Mouse (Mus musculus) forebrain, embryonic 12.5 days (tissue): Measurements from ENCODE around the gene Cggbp1. TPM values are rescaled to one million over a fixed set of nuclear protein-coding genes. Genes with fewer than 3 reads are reported as not detected.
"Not testable (repeated sequence)": the region's sequence is repeated elsewhere in the genome, so short reads cannot be mapped to it uniquely, and the experiment has no call there.

Source experiments
- ATAC-seq: fragments of 200-750 bp; cut with Nextera tagmentation; 2 replicates; pipeline ENCODE4 v1.8.0; 2017; ENCODE audit warnings: moderate TSS enrichment; ENCODE audit not compliant: low FRiP score
- H3K27ac ChIP-seq: fragments of 300-500 bp; sonication (generic); 2 replicates; pipeline ENCODE4 v1.5.1; 2016; ENCODE audit warnings: mild to moderate bottlenecking
- H3K27me3 ChIP-seq: fragments of 300-500 bp; sonication (generic); 2 replicates; pipeline ENCODE4 v1.6.1; 2016; ENCODE audit warnings: mild to moderate bottlenecking
- H3K36me3 ChIP-seq: fragments of 300-500 bp; sonication (generic); replicated peaks from 2 replicates; pipeline ENCODE4 v1.6.1; 2016; ENCODE audit warnings: mild to moderate bottlenecking
- H3K4me1 ChIP-seq: fragments of 300-500 bp; sonication (generic); 2 replicates; pipeline ENCODE4 v1.6.1; 2016
- H3K4me2 ChIP-seq: fragments of 300-500 bp; sonication (generic); 2 replicates; pipeline ENCODE4 v1.6.1; 2016; ENCODE audit warnings: mild to moderate bottlenecking, moderate library complexity
- H3K4me3 ChIP-seq: fragments of 300-500 bp; sonication (generic); replicated peaks from 2 replicates; pipeline ENCODE4 v1.5.1; 2016; ENCODE audit warnings: mild to moderate bottlenecking
- H3K9ac ChIP-seq: fragments of 300-500 bp; sonication (generic); 2 replicates; pipeline ENCODE4 v1.6.1; 2016; ENCODE audit warnings: mild to moderate bottlenecking
- H3K9me3 ChIP-seq: fragments of 300-500 bp; sonication (generic); 2 replicates; pipeline ENCODE4 v1.6.1; 2016
- WGBS: fragments of 180-500 bp; shearing (Covaris S2); methylation state at CpG from one replicate; pipeline ENCODE4 v1.1.7; 2016; 5-methylcytosine and 5-hydroxymethylcytosine counted together
- polyA plus RNA-seq: library from polyadenylated mRNA; unstranded; fragments of >200 nt; fragmentation: Nextera tagmentation; extraction: Ambion mirVana; gene quantifications from 2 replicates; pipeline ENCODE4 v1.2.1, GENCODE M21; 2016

Cggbp1 gene
- polyA plus RNA-seq, 1 experiment from 2014 or later, result 118 TPM

- H3K9ac ChIP-seq, result peak overlapping the region; percentile 90
- H3K4me1 ChIP-seq, result peaks cover 22% of the 10 kb centered on the region
- H3K4me2 ChIP-seq, result peak overlapping the region; percentile 92
- H3K27me3 ChIP-seq, result no peaks in the 10 kb centered on the region
- 5% methylated on average over 16 of the region's 16 CpGs for WGBS
- no peaks in the 10 kb centered on the region for H3K9me3 ChIP-seq
- peak overlapping the region; percentile 93 for H3K4me3 ChIP-seq
- H3K36me3 ChIP-seq, result peaks cover 10% of the 10 kb centered on the region
- peak overlapping the region; percentile 93 for H3K27ac ChIP-seq
- ATAC-seq, result peak; percentile 1; the same call in 1 of the 2 replicates
Observed at GRCm38 (mm10) chr16:64850287-64851084, 1.3 kb upstream of the Cggbp1 start.

GRCm38 (mm10) chr16:64851085-64851562 is 672 bp upstream of the Cggbp1 start:
- Histone ChIP-seq H3K4me1 (peaks cover 22% of the 10 kb centered on the region), H3K9ac (peak overlapping the region; percentile 90), H3K27me3 (no peaks in the 10 kb centered on the region), H3K36me3 (peaks cover 16% of the 10 kb centered on the region), H3K9me3 (no peaks in the 10 kb centered on the region), H3K4me2 (peak overlapping the region; percentile 92), H3K4me3 (peak overlapping the region; percentile 93), H3K27ac (peak overlapping the region; percentile 93)
- ATAC-seq, result no peak
- under 1% methylated on average over 35 of the region's 45 CpGs for WGBS

- Histone ChIP-seq H3K4me3 (peak overlapping the region; percentile 93), H3K27me3 (no peaks in the 10 kb centered on the region), H3K4me1 (peaks cover 22% of the 10 kb centered on the region), H3K27ac (peak overlapping the region; percentile 97), H3K9ac (peak overlapping the region; percentile 90), H3K9me3 (no peaks in the 10 kb centered on the region), H3K4me2 (peak overlapping the region; percentile 72), H3K36me3 (peaks cover 25% of the 10 kb centered on the region)
- 1% methylated on average over 47 of the region's 53 CpGs for WGBS
- ATAC-seq, result peak; percentile 37
Observed at GRCm38 (mm10) chr16:64852441-64852871, 660 bp downstream of the Cggbp1 start.

- H3K27me3 ChIP-seq, result no peaks in the 10 kb centered on the region
- peaks cover 26% of the 10 kb centered on the region for H3K36me3 ChIP-seq
- peak overlapping the region; percentile 97 for H3K27ac ChIP-seq
- H3K4me2 ChIP-seq, result peak overlapping the region; percentile 72
- H3K9me3 ChIP-seq, result no peaks in the 10 kb centered on the region
- peak overlapping the region; percentile 93 for H3K4me3 ChIP-seq
- H3K9ac ChIP-seq, result peak overlapping the region; percentile 90
- peaks cover 22% of the 10 kb centered on the region for H3K4me1 ChIP-seq
- WGBS, result 9% methylated on average over 14 of the region's 14 CpGs
- no peak for ATAC-seq
Observed at GRCm38 (mm10) chr16:64852891-64853290, 1.1 kb downstream of the Cggbp1 start.

- H3K4me1 ChIP-seq, result peaks cover 17% of the 10 kb centered on the region
Observed at GRCm38 (mm10) chr16:64856946-64857345, 5.2 kb downstream of the Cggbp1 start.

GRCm38 (mm10) chr16:64865841-64866240 is 14.0 kb downstream of the Cggbp1 start:
- not testable (repeated sequence) for ATAC-seq, H3K27ac ChIP-seq, H3K4me3 ChIP-seq, H3K4me2 ChIP-seq, H3K9ac ChIP-seq, H3K9me3 ChIP-seq, H3K27me3 ChIP-seq, H3K4me1 ChIP-seq, H3K36me3 ChIP-seq
- 92% methylated on average over 8 of the region's 8 CpGs for WGBS

More at GRCm38 (mm10) chr16:64856946-64857345, 5.2 kb downstream of the Cggbp1 start:
- Histone ChIP-seq H3K9me3 (no peaks in the 10 kb centered on the region), H3K4me3 (no peak overlapping the region), H3K27ac (no peak overlapping the region), H3K9ac (no peak overlapping the region), H3K27me3 (no peaks in the 10 kb centered on the region), H3K36me3 (peaks cover 26% of the 10 kb centered on the region), H3K4me2 (no peak overlapping the region)
- no peak for ATAC-seq
- 91% methylated on average over 3 of the region's 3 CpGs for WGBS

GRCm38 (mm10) chr16:64868613-64869012 is 16.8 kb downstream of the Cggbp1 start:
- H3K4me2 ChIP-seq, result no peak overlapping the region
- H3K4me3 ChIP-seq, result no peak overlapping the region
- H3K4me1 ChIP-seq, result peaks cover 2% of the 10 kb centered on the region; the same call in 1 of the 2 replicates
- H3K9me3 ChIP-seq, result no peaks in the 10 kb centered on the region
- no peak overlapping the region for H3K27ac ChIP-seq
- WGBS, result 69% methylated on average over 6 of the region's 6 CpGs
- no peaks in the 10 kb centered on the region for H3K36me3 ChIP-seq
- H3K9ac ChIP-seq, result no peak overlapping the region
- no peak for ATAC-seq
- H3K27me3 ChIP-seq, result no peaks in the 10 kb centered on the region

- Histone ChIP-seq H3K4me2 (no peak overlapping the region), H3K27me3 (no peaks in the 10 kb centered on the region), H3K4me3 (no peak overlapping the region), H3K9me3 (no peaks in the 10 kb centered on the region), H3K27ac (no peak overlapping the region), H3K4me1 (peaks cover 2% of the 10 kb centered on the region; the same call in 1 of the 2 replicates), H3K36me3 (no peaks in the 10 kb centered on the region), H3K9ac (no peak overlapping the region)
- WGBS, result 81% methylated on average over 2 of the region's 2 CpGs
- no peak for ATAC-seq
Observed at GRCm38 (mm10) chr16:64869621-64870020, 17.8 kb downstream of the Cggbp1 start.

- 22% methylated on average over 3 of the region's 3 CpGs for WGBS
- no peak overlapping the region for H3K9ac ChIP-seq
- no peaks in the 10 kb centered on the region for H3K9me3 ChIP-seq
- H3K4me2 ChIP-seq, result no peak overlapping the region
- H3K27ac ChIP-seq, result no peak overlapping the region
- H3K36me3 ChIP-seq, result no peaks in the 10 kb centered on the region
- peaks cover 2% of the 10 kb centered on the region; the same call in 1 of the 2 replicates for H3K4me1 ChIP-seq
- no peak for ATAC-seq
- no peaks in the 10 kb centered on the region for H3K27me3 ChIP-seq
- no peak overlapping the region for H3K4me3 ChIP-seq
Observed at GRCm38 (mm10) chr16:64872296-64872695, 20.5 kb downstream of the Cggbp1 start.

- no peak for ATAC-seq
- peak overlapping the region; percentile 27 for H3K4me3 ChIP-seq
- WGBS, result 21% methylated on average over 7 of the region's 7 CpGs
Observed at GRCm38 (mm10) chr16:64872841-64873240, 21.0 kb downstream of the Cggbp1 start.

GRCm38 (mm10) chr16:64873416-64874305 is 21.9 kb downstream of the Cggbp1 start:
- Histone ChIP-seq H3K4me1 (peaks cover 2% of the 10 kb centered on the region; the same call in 1 of the 2 replicates), H3K27me3 (no peaks in the 10 kb centered on the region), H3K4me2 (peak overlapping the region; percentile 62), H3K27ac (peak overlapping the region; percentile 83), H3K36me3 (no peaks in the 10 kb centered on the region), H3K9me3 (no peaks in the 10 kb centered on the region), H3K4me3 (peak overlapping the region; percentile 59), H3K9ac (peak overlapping the region; percentile 68)
- 4% methylated on average over 29 of the region's 29 CpGs for WGBS
- peak; percentile 92 for ATAC-seq

More at GRCm38 (mm10) chr16:64872841-64873240, 21.0 kb downstream of the Cggbp1 start:
- no peak overlapping the region for H3K9ac ChIP-seq
- H3K9me3 ChIP-seq, result no peaks in the 10 kb centered on the region
- no peak overlapping the region for H3K27ac ChIP-seq
- peak overlapping the region; percentile 45 for H3K4me2 ChIP-seq
- no peaks in the 10 kb centered on the region for H3K36me3 ChIP-seq
- H3K4me1 ChIP-seq, result peaks cover 2% of the 10 kb centered on the region; the same call in 1 of the 2 replicates
- no peaks in the 10 kb centered on the region for H3K27me3 ChIP-seq

- WGBS, result 94% methylated on average over 10 of the region's 10 CpGs
- Histone ChIP-seq H3K9ac (no peak overlapping the region), H3K4me3 (no peak overlapping the region), H3K27me3 (no peaks in the 10 kb centered on the region), H3K9me3 (no peaks in the 10 kb centered on the region), H3K4me2 (no peak overlapping the region), H3K36me3 (no peaks in the 10 kb centered on the region), H3K27ac (no peak overlapping the region), H3K4me1 (peaks cover 2% of the 10 kb centered on the region; the same call in 1 of the 2 replicates)
- ATAC-seq, result no peak
Observed at GRCm38 (mm10) chr16:64875384-64875783, 23.6 kb downstream of the Cggbp1 start.
